Mouse (Mus musculus): ENCODE data around the gene Wnt9a.

Gene Wnt9a

GRCm38 (mm10) chr11:59302700-59303569 lies 3.8 kb upstream of the Wnt9a start:
- peak; percentile 89 for DNase-seq (ENCODE audit: low spot score)

- DNase-seq (ENCODE audit: low spot score) = no peak
Measured at GRCm38 (mm10) chr11:59305008-59305820, 1.5 kb upstream of the Wnt9a start.

GRCm38 (mm10) chr11:59305821-59306215 lies 910 bp upstream of the Wnt9a start:
- no peak for DNase-seq (ENCODE audit: low spot score)

- peak; percentile 79 for DNase-seq (ENCODE audit: low spot score)
Measured at GRCm38 (mm10) chr11:59307422-59308163, 865 bp downstream of the Wnt9a start.

- no peak for DNase-seq (ENCODE audit: low spot score)
Measured at GRCm38 (mm10) chr11:59308164-59308542, 1.4 kb downstream of the Wnt9a start.

- DNase-seq (ENCODE audit: low spot score) = no peak
Measured at GRCm38 (mm10) chr11:59308625-59309024, 1.9 kb downstream of the Wnt9a start.

- DNase-seq (ENCODE audit: low spot score) = no peak
Measured at GRCm38 (mm10) chr11:59309106-59309805, 2.5 kb downstream of the Wnt9a start.

GRCm38 (mm10) chr11:59309976-59310375 lies 3.2 kb downstream of the Wnt9a start:
- DNase-seq (ENCODE audit: low spot score) = no peak

- DNase-seq (ENCODE audit: low spot score) = no peak
Measured at GRCm38 (mm10) chr11:59312060-59312459, 5.3 kb downstream of the Wnt9a start.

- DNase-seq (ENCODE audit: low spot score) = no peak
Measured at GRCm38 (mm10) chr11:59312501-59312900, 5.8 kb downstream of the Wnt9a start.

- no peak for DNase-seq (ENCODE audit: low spot score)
Measured at GRCm38 (mm10) chr11:59313029-59313811, 6.5 kb downstream of the Wnt9a start.

GRCm38 (mm10) chr11:59313944-59314343 lies 7.2 kb downstream of the Wnt9a start:
- no peak for DNase-seq (ENCODE audit: low spot score)

- DNase-seq (ENCODE audit: low spot score) = no peak
Measured at GRCm38 (mm10) chr11:59316517-59316916, 9.8 kb downstream of the Wnt9a start.

GRCm38 (mm10) chr11:59322988-59323387 lies 16.3 kb downstream of the Wnt9a start:
- DNase-seq (ENCODE audit: low spot score) = no peak

- no peak for DNase-seq (ENCODE audit: low spot score)
Measured at GRCm38 (mm10) chr11:59324777-59325176, 18.0 kb downstream of the Wnt9a start.

GRCm38 (mm10) chr11:59327625-59328024 lies 20.9 kb downstream of the Wnt9a start:
- no peak for DNase-seq (ENCODE audit: low spot score)

- DNase-seq (ENCODE audit: low spot score) = no peak
Measured at GRCm38 (mm10) chr11:59329616-59330015, 22.9 kb downstream of the Wnt9a start.

GRCm38 (mm10) chr11:59330560-59330959 lies 23.8 kb downstream of the Wnt9a start:
- no peak for DNase-seq (ENCODE audit: low spot score)

- DNase-seq (ENCODE audit: low spot score) = no peak
Measured at GRCm38 (mm10) chr11:59331167-59331869, 24.6 kb downstream of the Wnt9a start.

- no peak for DNase-seq (ENCODE audit: low spot score)
Measured at GRCm38 (mm10) chr11:59332938-59333337, 26.2 kb downstream of the Wnt9a start.
